Mouse (Mus musculus): ENCODE measurements around the gene Plce1. TPM values are rescaled to one million over a fixed set of nuclear protein-coding genes. Genes with fewer than 3 reads are reported as not detected.

Gene Plce1
- total and polyA plus RNA-seq, 2 experiments from 2014 or later: 5.2 to 10.0 TPM

- Histone ChIP-seq H3K36me3 (ENCODE audit: insufficient read depth, low read length) (no peaks in the 10 kb centered on the region), H3K4me1 (ENCODE audit: insufficient read depth, low read length) (no peaks in the 10 kb centered on the region), H3K4me3 (ENCODE audit: low read length) (no peak overlapping the region), H3K4me2 (ENCODE audit: low read depth, low read length) (no peak overlapping the region), H3K27ac (no peak overlapping the region), H3K27me3 (ENCODE audit: insufficient read depth, low read length) (no peaks in the 10 kb centered on the region), H3K9ac (replicated peaks; ENCODE audit: low read length) (no peak overlapping the region), H3K9me3 (ENCODE audit: low read length) (no peaks in the 10 kb centered on the region)
- WGBS: 89% methylated on average over 5 of the region's 5 CpGs
- DNase-seq (ENCODE audit: low spot score) (no peak), ATAC-seq (no peak)
- TF ChIP-seq CTCF (IDR thresholded peaks at IDR 0.05; ENCODE audit: low read depth): no peak
Measured at GRCm38 (mm10) chr19:38514417-38515184, 33.7 kb downstream of the Plce1 start.

GRCm38 (mm10) chr19:38526855-38527254 lies 45.9 kb downstream of the Plce1 start:
- DNase-seq (ENCODE audit: low spot score) (no peak), ATAC-seq (no peak)
- Histone ChIP-seq H3K9me3 (ENCODE audit: low read length) (no peaks in the 10 kb centered on the region), H3K4me2 (ENCODE audit: low read depth, low read length) (no peak overlapping the region), H3K4me1 (ENCODE audit: insufficient read depth, low read length) (no peaks in the 10 kb centered on the region), H3K27ac (no peak overlapping the region), H3K27me3 (ENCODE audit: insufficient read depth, low read length) (no peaks in the 10 kb centered on the region), H3K9ac (replicated peaks; ENCODE audit: low read length) (no peak overlapping the region), H3K4me3 (ENCODE audit: low read length) (no peak overlapping the region), H3K36me3 (ENCODE audit: insufficient read depth, low read length) (no peaks in the 10 kb centered on the region)
- TF ChIP-seq CTCF (IDR thresholded peaks at IDR 0.05; ENCODE audit: low read depth): no peak
- 11% methylated on average over 3 of the region's 3 CpGs for WGBS

- no peak for ATAC-seq
- DNase-seq (ENCODE audit: low spot score): no peak
- no peak overlapping the region for H3K4me2 ChIP-seq (ENCODE audit: low read depth, low read length)
- H3K9ac ChIP-seq (replicated peaks; ENCODE audit: low read length): no peak overlapping the region
- H3K4me1 ChIP-seq (ENCODE audit: insufficient read depth, low read length): no peaks in the 10 kb centered on the region
- no peaks in the 10 kb centered on the region for H3K36me3 ChIP-seq (ENCODE audit: insufficient read depth, low read length)
- H3K9me3 ChIP-seq (ENCODE audit: low read length): no peaks in the 10 kb centered on the region
- no peaks in the 10 kb centered on the region for H3K27me3 ChIP-seq (ENCODE audit: insufficient read depth, low read length)
- H3K4me3 ChIP-seq (ENCODE audit: low read length): no peak overlapping the region
- 45% methylated on average over 3 of the region's 3 CpGs for WGBS
- H3K27ac ChIP-seq: no peak overlapping the region
- no peak for TF ChIP-seq CTCF (IDR thresholded peaks at IDR 0.05; ENCODE audit: low read depth)
Measured at GRCm38 (mm10) chr19:38527475-38527874, 46.6 kb downstream of the Plce1 start.

GRCm38 (mm10) chr19:38533230-38533629 lies 52.3 kb downstream of the Plce1 start:
- Histone ChIP-seq H3K4me3 (ENCODE audit: low read length) (no peak overlapping the region), H3K27ac (no peak overlapping the region), H3K27me3 (ENCODE audit: insufficient read depth, low read length) (no peaks in the 10 kb centered on the region), H3K9me3 (ENCODE audit: low read length) (no peaks in the 10 kb centered on the region), H3K36me3 (ENCODE audit: insufficient read depth, low read length) (no peaks in the 10 kb centered on the region), H3K4me2 (ENCODE audit: low read depth, low read length) (no peak overlapping the region), H3K9ac (replicated peaks; ENCODE audit: low read length) (no peak overlapping the region), H3K4me1 (ENCODE audit: insufficient read depth, low read length) (no peaks in the 10 kb centered on the region)
- ATAC-seq: no peak
- 85% methylated on average over 5 of the region's 5 CpGs for WGBS
- TF ChIP-seq CTCF (IDR thresholded peaks at IDR 0.05; ENCODE audit: low read depth): no peak
- DNase-seq (ENCODE audit: low spot score): no peak

GRCm38 (mm10) chr19:38539338-38539737 lies 58.4 kb downstream of the Plce1 start:
- H3K9me3 ChIP-seq (ENCODE audit: low read length): no peaks in the 10 kb centered on the region
- H3K4me3 ChIP-seq (ENCODE audit: low read length): no peak overlapping the region
- H3K27me3 ChIP-seq (ENCODE audit: insufficient read depth, low read length): no peaks in the 10 kb centered on the region
- H3K27ac ChIP-seq: no peak overlapping the region; the same call in 1 of the 2 replicates
- H3K4me2 ChIP-seq (ENCODE audit: low read depth, low read length): no peak overlapping the region
- no peaks in the 10 kb centered on the region for H3K4me1 ChIP-seq (ENCODE audit: insufficient read depth, low read length)
- no peaks in the 10 kb centered on the region for H3K36me3 ChIP-seq (ENCODE audit: insufficient read depth, low read length)
- no peak for TF ChIP-seq CTCF (IDR thresholded peaks at IDR 0.05; ENCODE audit: low read depth)
- no peak for ATAC-seq
- WGBS: 43% methylated on average over 3 of the region's 3 CpGs
- H3K9ac ChIP-seq (replicated peaks; ENCODE audit: low read length): no peak overlapping the region
- DNase-seq (ENCODE audit: low spot score): no peak

- DNase-seq (ENCODE audit: low spot score) (no peak), ATAC-seq (no peak)
- H3K27ac ChIP-seq: no peak overlapping the region
- no peak overlapping the region for H3K4me2 ChIP-seq (ENCODE audit: low read depth, low read length)
- no peaks in the 10 kb centered on the region for H3K9me3 ChIP-seq (ENCODE audit: low read length)
- no peak overlapping the region for H3K4me3 ChIP-seq (ENCODE audit: low read length)
- H3K9ac ChIP-seq (replicated peaks; ENCODE audit: low read length): no peak overlapping the region
- TF ChIP-seq CTCF (IDR thresholded peaks at IDR 0.05; ENCODE audit: low read depth): no peak
- H3K4me1 ChIP-seq (ENCODE audit: insufficient read depth, low read length): no peaks in the 10 kb centered on the region
- 87% methylated on average over 3 of the region's 3 CpGs for WGBS
- H3K36me3 ChIP-seq (ENCODE audit: insufficient read depth, low read length): no peaks in the 10 kb centered on the region
- H3K27me3 ChIP-seq (ENCODE audit: insufficient read depth, low read length): no peaks in the 10 kb centered on the region
Measured at GRCm38 (mm10) chr19:38540549-38540948, 59.6 kb downstream of the Plce1 start.

- no peak overlapping the region for H3K9ac ChIP-seq (replicated peaks; ENCODE audit: low read length)
- H3K27me3 ChIP-seq (ENCODE audit: insufficient read depth, low read length): no peaks in the 10 kb centered on the region
- no peak overlapping the region for H3K4me2 ChIP-seq (ENCODE audit: low read depth, low read length)
- H3K36me3 ChIP-seq (ENCODE audit: insufficient read depth, low read length): no peaks in the 10 kb centered on the region
- TF ChIP-seq CTCF (IDR thresholded peaks at IDR 0.05; ENCODE audit: low read depth): no peak
- no peaks in the 10 kb centered on the region for H3K9me3 ChIP-seq (ENCODE audit: low read length)
- no peak for ATAC-seq
- no peak for DNase-seq (ENCODE audit: low spot score)
- H3K27ac ChIP-seq: no peak overlapping the region
- H3K4me1 ChIP-seq (ENCODE audit: insufficient read depth, low read length): no peaks in the 10 kb centered on the region
- no peak overlapping the region for H3K4me3 ChIP-seq (ENCODE audit: low read length)
- 83% methylated on average over 8 of the region's 8 CpGs for WGBS
Measured at GRCm38 (mm10) chr19:38549487-38550058, 68.7 kb downstream of the Plce1 start.
